Mouse (Mus musculus) midbrain, postnatal 0 days (tissue): ENCODE data around the gene Capn10. TPM values are rescaled to one million over a fixed set of nuclear protein-coding genes. Genes with fewer than 3 reads are reported as not detected.

Source experiments
- ATAC-seq: fragments of 200-750 bp; cut with Nextera tagmentation; 2 replicates; pipeline ENCODE4 v1.8.0; 2017; ENCODE audit warnings: moderate number of reproducible peaks, mild to moderate bottlenecking, moderate TSS enrichment, moderate library complexity; ENCODE audit not compliant: low FRiP score
- DNase-seq: peaks from one replicate; pipeline ENCODE4 v3.0.0-alpha.2; 2015; ENCODE audit warnings: low spot score
- H3K27ac ChIP-seq: fragments of 300-500 bp; sonication (generic); 2 replicates; pipeline ENCODE4 v1.5.1; 2014; ENCODE audit warnings: low read depth, mild to moderate bottlenecking, low read length, mixed read lengths
- H3K27me3 ChIP-seq: fragments of 300-500 bp; sonication (generic); 2 replicates; pipeline ENCODE4 v1.6.1; 2014; ENCODE audit warnings: low read length, control low read depth, mixed read lengths; ENCODE audit not compliant: insufficient read depth
- H3K36me3 ChIP-seq: fragments of 300-500 bp; sonication (generic); 2 replicates; pipeline ENCODE4 v1.6.1; 2014; ENCODE audit warnings: low read length, control low read depth, mixed read lengths; ENCODE audit not compliant: insufficient read depth
- H3K4me1 ChIP-seq: fragments of 300-500 bp; sonication (generic); 2 replicates; pipeline ENCODE4 v1.6.1; 2014; ENCODE audit warnings: mild to moderate bottlenecking, control low read depth, antibody characterized with exemption, low read length, mixed read lengths; ENCODE audit not compliant: insufficient read depth
- H3K4me2 ChIP-seq: fragments of 300-500 bp; sonication (generic); 2 replicates; pipeline ENCODE4 v1.6.1; 2014; ENCODE audit warnings: low read depth, mild to moderate bottlenecking, low read length, mixed read lengths; ENCODE audit not compliant: poor library complexity, severe bottlenecking
- H3K4me3 ChIP-seq: fragments of 300-500 bp; sonication (generic); 2 replicates; pipeline ENCODE4 v1.5.1; 2014; ENCODE audit warnings: low read depth, mild to moderate bottlenecking, low read length, moderate library complexity
- H3K9ac ChIP-seq: fragments of 300-500 bp; sonication (generic); replicated peaks from 2 replicates; pipeline ENCODE4 v1.6.1; 2014; ENCODE audit warnings: mild to moderate bottlenecking, low read length, moderate library complexity, mixed read lengths; ENCODE audit not compliant: poor library complexity, severe bottlenecking
- H3K9me3 ChIP-seq: fragments of 300-500 bp; sonication (generic); 2 replicates; pipeline ENCODE4 v1.6.1; 2016; ENCODE audit warnings: low read length, control low read depth
- CTCF ChIP-seq: IDR thresholded peaks from 2 replicates; pipeline ENCODE4 v1.5.1; 2016; ENCODE audit warnings: antibody characterized with exemption, mild to moderate bottlenecking
- WGBS: fragments of 180-500 bp; shearing (Covaris S2); extraction: QIAGEN DNeasy Blood & Tissue Kit; methylation state at CpG from one replicate; pipeline ENCODE4 v1.1.7; 2014; 5-methylcytosine and 5-hydroxymethylcytosine counted together
- polyA plus RNA-seq: library from polyadenylated mRNA; unstranded; fragments of >200 nt; fragmentation: Nextera tagmentation; extraction: Ambion mirVana; gene quantifications from 2 replicates; pipeline ENCODE4 v1.2.1, GENCODE M21; 2015
- total RNA-seq: library from RNA; depleted of rRNA; stranded (reverse); fragments of >200 nt; gene quantifications from 2 replicates; pipeline ENCODE4 v1.2.3, GENCODE M21; 2014

The Capn10 gene
- total and polyA plus RNA-seq, 2 experiments from 2014 or later: 52.8 to 84.7 TPM

DNA sequence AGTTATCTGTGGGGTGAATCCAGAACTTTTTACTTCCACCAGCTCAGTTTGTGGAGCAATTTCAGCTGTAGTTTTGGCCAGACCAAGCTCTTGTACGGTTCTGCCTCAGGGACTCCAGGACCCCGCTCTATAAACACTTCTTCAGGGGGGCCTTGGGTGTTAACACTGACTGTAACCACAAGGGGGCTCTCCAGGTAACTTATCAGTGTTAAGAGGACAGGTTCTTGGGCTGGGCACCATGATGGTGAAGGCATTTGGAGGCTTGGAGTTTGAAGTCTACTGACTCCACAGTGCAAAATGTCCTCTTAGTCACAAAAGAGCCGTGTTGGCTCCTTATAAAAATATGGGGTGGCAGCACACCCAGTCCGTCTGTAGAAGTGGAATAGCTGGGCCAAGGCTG, 25.1 kb upstream of the Capn10 start:
- H3K4me1 ChIP-seq: peaks cover 26% of the 10 kb centered on the region
- H3K4me3 ChIP-seq: peak overlapping the region; percentile 84; the same call in 1 of the 2 replicates
- H3K27me3 ChIP-seq: no peaks in the 10 kb centered on the region
- peaks cover 4% of the 10 kb centered on the region; the same call in 1 of the 2 replicates for H3K36me3 ChIP-seq
- no peak overlapping the region for H3K9ac ChIP-seq
- H3K9me3 ChIP-seq: no peaks in the 10 kb centered on the region
- peak; percentile 56 for DNase-seq
- WGBS: 74% methylated on average over 4 of the region's 4 CpGs
- TF ChIP-seq CTCF: peak; percentile 54
- peak overlapping the region; percentile 95; the same call in 1 of the 2 replicates for H3K4me2 ChIP-seq
- no peak overlapping the region for H3K27ac ChIP-seq
- no peak for ATAC-seq

DNA sequence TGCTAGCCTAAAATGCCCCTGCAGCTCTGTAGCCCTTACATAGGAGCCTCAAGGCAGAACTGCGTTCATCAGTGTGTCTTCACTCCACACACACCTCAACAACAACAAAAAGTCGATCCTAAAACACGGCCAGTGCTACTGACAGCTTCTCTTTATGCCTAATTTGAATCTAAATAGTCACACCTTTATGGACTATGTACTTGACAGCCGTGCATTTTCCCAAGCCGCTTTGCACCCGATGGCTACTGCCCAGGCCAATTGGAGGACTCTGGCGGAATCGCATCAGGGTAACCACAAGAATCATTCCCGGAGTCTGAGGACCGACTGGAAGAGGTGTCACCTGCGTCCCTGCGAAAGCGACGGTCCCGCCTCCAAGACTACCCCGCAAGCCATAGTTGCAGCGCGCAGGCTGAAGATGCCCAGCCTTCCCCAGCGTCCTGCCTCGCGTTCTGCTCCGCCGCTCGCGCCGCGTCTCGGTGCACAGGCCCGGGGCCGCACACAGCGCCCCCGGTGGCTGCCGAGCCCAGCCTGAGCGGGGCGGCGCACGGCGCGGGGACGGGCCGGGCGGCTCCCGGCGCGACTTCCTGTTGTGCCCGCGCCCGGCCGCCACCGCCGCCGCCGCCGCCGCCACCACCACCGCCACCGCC, 23.8 kb upstream of the Capn10 start, which contains the start of gene Rnpepl1:
Gene Rnpepl1, plus strand, starts transcription at position 545 of the 647 bp plus-strand sequence.
- peaks cover 26% of the 10 kb centered on the region for H3K4me1 ChIP-seq
- H3K9ac ChIP-seq: peak within 1 kb of the TSS; percentile 96
- TF ChIP-seq CTCF: peak; percentile 68
- DNase-seq: peak; percentile 79
- no peaks in the 10 kb centered on the region for H3K9me3 ChIP-seq
- peak; percentile 73 for ATAC-seq
- H3K4me3 ChIP-seq: peak within 1 kb of the TSS; percentile 84
- peak within 1 kb of the TSS; percentile 95 for H3K4me2 ChIP-seq
- no peaks in the 10 kb centered on the region for H3K27me3 ChIP-seq
- under 1% methylated on average over 43 of the region's 57 CpGs for WGBS
- peak within 1 kb of the TSS; percentile 96 for H3K27ac ChIP-seq
- peaks cover 13% of the 10 kb centered on the region for H3K36me3 ChIP-seq

DNA sequence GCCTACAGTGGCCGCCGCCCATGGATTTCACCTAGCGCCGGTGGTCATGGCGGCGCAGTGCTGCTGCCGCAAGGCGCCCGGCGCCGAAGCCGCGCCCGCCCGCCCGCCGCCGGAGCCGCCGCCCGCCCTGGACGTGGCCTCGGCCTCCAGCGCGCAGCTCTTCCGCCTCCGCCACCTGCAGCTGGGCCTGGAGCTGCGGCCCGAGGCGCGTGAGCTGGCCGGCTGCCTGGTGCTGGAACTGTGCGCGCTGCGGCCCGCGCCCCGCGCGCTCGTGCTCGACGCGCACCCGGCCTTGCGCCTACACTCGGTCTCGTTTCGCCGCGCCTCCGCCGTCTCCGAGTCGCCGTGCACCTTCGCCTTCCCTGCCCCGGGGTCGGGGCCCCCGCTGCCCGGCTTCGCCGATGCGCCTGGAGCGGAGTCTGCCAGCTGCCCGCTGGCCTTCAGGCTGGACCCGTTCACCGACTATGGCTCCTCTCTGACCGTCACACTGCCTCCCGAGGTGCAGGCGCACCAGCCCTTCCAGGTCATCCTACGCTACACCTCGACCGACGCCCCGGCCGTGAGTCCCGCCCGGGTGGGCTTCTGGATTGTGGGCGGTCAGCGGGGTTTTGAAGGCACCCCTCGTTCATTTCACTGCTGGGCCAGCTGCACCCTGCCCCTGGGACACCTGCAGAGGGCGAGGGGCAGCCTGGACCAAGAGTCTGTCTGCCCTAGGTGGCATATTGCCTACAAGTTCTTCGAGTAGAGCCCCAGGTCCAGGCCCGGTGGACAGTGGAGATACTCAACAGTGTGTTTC, 23.1 kb upstream of the Capn10 start:
- H3K4me2 ChIP-seq: peak overlapping the region; percentile 95
- ATAC-seq (peak; percentile 62), DNase-seq (peak; percentile 68)
- under 1% methylated on average over 61 of the region's 85 CpGs for WGBS
- no peaks in the 10 kb centered on the region for H3K27me3 ChIP-seq
- H3K9me3 ChIP-seq: no peaks in the 10 kb centered on the region
- H3K36me3 ChIP-seq: peaks cover 21% of the 10 kb centered on the region
- H3K4me1 ChIP-seq: peaks cover 26% of the 10 kb centered on the region
- TF ChIP-seq CTCF: peak; percentile 2; the same call in 1 of the 2 replicates
- H3K9ac ChIP-seq: peak overlapping the region; percentile 96
- H3K4me3 ChIP-seq: peak overlapping the region; percentile 84
- H3K27ac ChIP-seq: peak overlapping the region; percentile 96

- Histone ChIP-seq H3K36me3 (peaks cover 27% of the 10 kb centered on the region), H3K9ac (peak overlapping the region; percentile 96), H3K4me2 (peak overlapping the region; percentile 95), H3K27me3 (no peaks in the 10 kb centered on the region), H3K27ac (peak overlapping the region; percentile 96), H3K4me3 (peak overlapping the region; percentile 84), H3K9me3 (no peaks in the 10 kb centered on the region), H3K4me1 (peaks cover 26% of the 10 kb centered on the region)
- WGBS: 36% methylated on average over 8 of the region's 8 CpGs
- ATAC-seq: no peak
- DNase-seq: no peak
- TF ChIP-seq CTCF: no peak
These were observed 22.4 kb upstream of the Capn10 start for GRCm38 (mm10) chr1:92911721-92912138.

- H3K27ac ChIP-seq: peak overlapping the region; percentile 96; the same call in 1 of the 2 replicates
- H3K9ac ChIP-seq: peak overlapping the region; percentile 96
- H3K27me3 ChIP-seq: no peaks in the 10 kb centered on the region
- peak; percentile 59 for TF ChIP-seq CTCF
- 23% methylated on average over 1 of the region's 1 CpGs for WGBS
- H3K4me1 ChIP-seq: peaks cover 26% of the 10 kb centered on the region
- H3K9me3 ChIP-seq: no peaks in the 10 kb centered on the region
- ATAC-seq (no peak), DNase-seq (no peak)
- H3K4me2 ChIP-seq: peak overlapping the region; percentile 95
- peak overlapping the region; percentile 84 for H3K4me3 ChIP-seq
- H3K36me3 ChIP-seq: peaks cover 33% of the 10 kb centered on the region
These were observed 21.9 kb upstream of the Capn10 start for GRCm38 (mm10) chr1:92912286-92912685.
